Mouse (Mus musculus) lung, embryonic 15.5 days (tissue): ENCODE measurements around the gene Taf3. TPM values are rescaled to one million over a fixed set of nuclear protein-coding genes. Genes with fewer than 3 reads are reported as not detected.
A peak's percentile ranks its signal among the peaks of the same experiment; 100 is the strongest.

Experiments used
- ATAC-seq: fragments of 200-750 bp; cut with Nextera tagmentation; 2 replicates; pipeline ENCODE4 v1.8.0; 2017; ENCODE audit warnings: moderate number of reproducible peaks, borderline replicate concordance; ENCODE audit not compliant: low FRiP score, low TSS enrichment; ENCODE audit errors: extremely low read depth
- H3K27ac ChIP-seq: fragments of 300-500 bp; sonication (generic); 2 replicates; pipeline ENCODE4 v1.5.1; 2015; ENCODE audit warnings: moderate library complexity, mild to moderate bottlenecking, inconsistent platforms
- H3K27me3 ChIP-seq: fragments of 300-500 bp; sonication (generic); 2 replicates; pipeline ENCODE4 v1.6.1; 2015; ENCODE audit warnings: inconsistent platforms
- H3K36me3 ChIP-seq: fragments of 300-500 bp; sonication (generic); 2 replicates; pipeline ENCODE4 v1.6.1; 2015; ENCODE audit warnings: inconsistent platforms
- H3K4me1 ChIP-seq: fragments of 300-500 bp; sonication (generic); 2 replicates; pipeline ENCODE4 v1.6.1; 2015; ENCODE audit warnings: inconsistent platforms
- H3K4me2 ChIP-seq: fragments of 300-500 bp; sonication (generic); 2 replicates; pipeline ENCODE4 v1.6.1; 2015; ENCODE audit warnings: inconsistent platforms, mild to moderate bottlenecking, moderate library complexity
- H3K4me3 ChIP-seq: fragments of 300-500 bp; sonication (generic); 2 replicates; pipeline ENCODE4 v1.5.1; 2015; ENCODE audit warnings: mild to moderate bottlenecking, inconsistent platforms
- H3K9ac ChIP-seq: fragments of 300-500 bp; sonication (generic); 2 replicates; pipeline ENCODE4 v1.6.1; 2015; ENCODE audit warnings: inconsistent platforms
- H3K9me3 ChIP-seq: fragments of 300-500 bp; sonication (generic); 2 replicates; pipeline ENCODE4 v1.6.1; 2016; ENCODE audit warnings: inconsistent platforms
- WGBS: fragments of 180-500 bp; shearing (Covaris S2); methylation state at CpG from one replicate; pipeline ENCODE4 v1.1.7; 2015; 5-methylcytosine and 5-hydroxymethylcytosine counted together
- polyA plus RNA-seq: library from polyadenylated mRNA; unstranded; fragments of >200 nt; fragmentation: Nextera tagmentation; extraction: Ambion mirVana; gene quantifications from 2 replicates; pipeline ENCODE4 v1.2.1, GENCODE M21; 2015

Gene Taf3
- polyA plus RNA-seq, 1 experiment from 2014 or later = 12.9 TPM

DNA sequence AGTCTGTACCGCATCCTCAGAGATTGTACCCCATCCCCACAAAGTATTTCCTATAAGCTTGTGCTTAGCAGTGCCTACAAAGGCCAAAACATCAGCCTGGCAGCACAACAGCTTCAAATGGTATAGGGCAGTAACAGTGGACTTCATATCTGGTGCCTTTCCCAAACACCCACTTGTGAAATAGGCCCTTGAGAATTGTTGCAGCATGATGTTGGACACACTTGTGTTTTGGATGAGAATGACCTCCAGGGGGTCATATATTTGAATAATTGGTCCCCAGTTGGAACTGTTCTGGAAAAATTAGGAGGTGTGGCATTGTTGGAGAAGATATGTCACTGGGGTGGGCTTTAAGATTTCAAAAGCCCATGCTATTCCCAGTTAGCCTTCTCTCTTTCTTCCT is 3.6 kb upstream of the Taf3 start:
- Histone ChIP-seq H3K9me3 (no peaks in the 10 kb centered on the region), H3K27ac (no peak overlapping the region), H3K36me3 (peaks cover 28% of the 10 kb centered on the region), H3K4me3 (no peak overlapping the region), H3K9ac (no peak overlapping the region), H3K4me1 (peaks cover 11% of the 10 kb centered on the region), H3K4me2 (no peak overlapping the region), H3K27me3 (no peaks in the 10 kb centered on the region)
- 84% methylated on average over 1 of the region's 1 CpGs for WGBS
- ATAC-seq = no peak

DNA sequence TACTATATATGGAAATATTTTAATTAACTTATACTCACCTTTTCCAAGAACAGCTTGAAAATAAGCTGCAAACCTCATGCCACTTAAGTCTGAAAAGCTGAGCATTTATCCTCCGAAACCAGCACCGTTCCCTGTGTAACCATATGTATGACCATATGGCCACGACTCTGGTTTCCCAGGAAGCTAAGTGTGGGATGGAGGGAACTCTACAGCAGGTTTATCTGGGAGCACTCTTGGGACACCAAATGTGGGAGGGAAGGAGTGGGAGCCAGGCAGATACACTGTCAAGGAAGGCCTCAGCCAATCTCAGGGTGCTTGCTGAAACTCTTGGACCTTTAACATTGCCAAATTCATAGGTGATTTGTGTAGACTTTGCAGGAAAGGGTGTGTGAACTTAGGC is 2.5 kb upstream of the Taf3 start:
- Histone ChIP-seq H3K4me3 (no peak overlapping the region), H3K4me2 (no peak overlapping the region), H3K36me3 (peaks cover 20% of the 10 kb centered on the region), H3K9ac (no peak overlapping the region), H3K4me1 (peaks cover 14% of the 10 kb centered on the region), H3K27ac (no peak overlapping the region), H3K27me3 (no peaks in the 10 kb centered on the region), H3K9me3 (no peaks in the 10 kb centered on the region)
- WGBS = 89% methylated on average over 3 of the region's 3 CpGs
- ATAC-seq = no peak

DNA sequence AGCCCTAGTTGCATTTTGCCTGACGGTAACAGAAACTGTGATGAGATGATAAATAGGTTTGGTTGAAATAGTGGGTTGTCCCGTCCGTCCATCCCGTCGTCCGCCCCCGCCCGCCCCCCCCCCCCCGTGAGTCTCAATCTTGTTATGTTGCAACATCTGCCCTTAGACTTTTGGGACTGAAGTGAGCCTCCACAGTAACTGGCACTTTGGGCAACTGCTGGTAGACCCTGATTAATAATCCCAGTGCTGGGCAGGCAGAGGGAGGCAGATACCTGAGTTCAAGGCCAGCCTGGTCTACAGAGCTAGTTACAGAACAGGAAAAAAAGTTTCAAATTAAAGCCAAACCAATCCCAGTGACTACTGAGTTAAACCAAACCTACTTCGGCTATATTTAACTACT is 1.1 kb upstream of the Taf3 start:
- no peak for ATAC-seq
- peak overlapping the region; percentile 36; the same call in 1 of the 2 replicates for H3K9ac ChIP-seq
- H3K4me2 ChIP-seq = peak overlapping the region; percentile 84
- WGBS = 9% methylated on average over 10 of the region's 10 CpGs
- peaks cover 6% of the 10 kb centered on the region for H3K36me3 ChIP-seq
- H3K27me3 ChIP-seq = no peaks in the 10 kb centered on the region
- H3K4me3 ChIP-seq = peak overlapping the region; percentile 96
- H3K4me1 ChIP-seq = peaks cover 14% of the 10 kb centered on the region
- H3K9me3 ChIP-seq = no peaks in the 10 kb centered on the region
- no peak overlapping the region for H3K27ac ChIP-seq

DNA sequence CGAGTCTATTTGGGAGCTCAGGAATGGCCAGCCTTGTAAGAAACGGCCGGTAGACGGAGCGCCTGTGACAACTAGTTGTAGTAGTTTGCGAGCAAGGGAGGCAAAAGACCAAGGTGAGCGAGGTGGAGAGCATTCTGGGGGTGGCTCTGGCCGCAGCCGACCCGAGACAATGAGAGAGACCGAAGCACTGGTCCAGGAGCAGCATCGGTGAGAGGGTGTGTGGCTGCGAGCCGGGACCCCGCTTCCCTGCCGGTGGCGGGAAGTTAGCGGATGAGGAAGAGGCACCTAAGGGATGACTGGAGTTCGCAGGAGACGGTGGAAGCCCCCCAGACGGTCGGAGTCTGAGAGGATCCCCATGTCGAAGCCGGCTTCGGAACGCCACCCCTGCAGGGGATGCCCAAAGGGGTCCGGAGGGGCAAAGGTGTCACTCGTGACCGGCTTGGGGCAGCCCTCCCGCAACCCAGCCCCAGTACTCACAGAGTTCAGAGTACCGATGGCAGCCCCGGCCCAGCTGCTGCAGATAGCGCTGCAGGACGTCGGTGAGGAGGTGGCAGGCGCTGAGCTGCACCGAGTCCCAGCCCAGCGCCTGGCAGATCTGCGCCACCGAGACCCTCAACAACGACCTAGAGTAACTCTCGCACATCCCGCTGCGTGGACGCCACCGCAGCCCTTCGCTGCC is 499 bp downstream of the Taf3 start:
- H3K4me3 ChIP-seq = peak overlapping the region; percentile 96
- ATAC-seq = peak; percentile 56; the same call in 1 of the 2 replicates
- H3K9ac ChIP-seq = peak overlapping the region; percentile 85
- H3K27me3 ChIP-seq = no peaks in the 10 kb centered on the region
- H3K36me3 ChIP-seq = no peaks in the 10 kb centered on the region
- H3K9me3 ChIP-seq = no peaks in the 10 kb centered on the region
- peak overlapping the region; percentile 15; the same call in 1 of the 2 replicates for H3K27ac ChIP-seq
- H3K4me2 ChIP-seq = peak overlapping the region; percentile 84
- H3K4me1 ChIP-seq = peaks cover 14% of the 10 kb centered on the region
- WGBS = under 1% methylated on average over 47 of the region's 47 CpGs

DNA sequence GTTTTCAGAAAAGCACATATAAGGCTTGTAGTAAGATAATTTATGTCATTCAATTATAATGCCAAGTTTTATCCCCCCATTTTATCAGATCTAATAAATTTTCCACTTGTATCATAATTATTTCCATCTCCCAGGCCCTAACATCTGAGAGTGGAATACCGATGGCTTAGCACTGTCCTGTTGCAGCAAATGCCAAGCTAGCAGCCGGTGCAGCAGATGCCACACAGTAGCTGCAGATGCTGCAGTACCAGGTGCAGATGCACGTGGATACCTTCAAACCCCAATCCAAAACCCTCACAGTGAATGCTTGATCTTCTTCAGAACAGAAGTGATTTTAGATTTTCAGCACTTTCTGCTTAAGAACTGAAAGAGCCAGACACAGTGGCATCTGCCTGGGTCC is 13.4 kb downstream of the Taf3 start:
- H3K27me3 ChIP-seq = no peaks in the 10 kb centered on the region
- H3K27ac ChIP-seq = no peak overlapping the region
- no peaks in the 10 kb centered on the region for H3K4me1 ChIP-seq
- no peaks in the 10 kb centered on the region for H3K9me3 ChIP-seq
- no peak overlapping the region for H3K4me3 ChIP-seq
- no peak overlapping the region for H3K9ac ChIP-seq
- 0 out of 2 replicates have a peak, but pooled peaks cover 1% of the 10 kb centered on the region for H3K36me3 ChIP-seq
- H3K4me2 ChIP-seq = no peak overlapping the region
- no peak for ATAC-seq
- WGBS = 87% methylated on average over 3 of the region's 3 CpGs

DNA sequence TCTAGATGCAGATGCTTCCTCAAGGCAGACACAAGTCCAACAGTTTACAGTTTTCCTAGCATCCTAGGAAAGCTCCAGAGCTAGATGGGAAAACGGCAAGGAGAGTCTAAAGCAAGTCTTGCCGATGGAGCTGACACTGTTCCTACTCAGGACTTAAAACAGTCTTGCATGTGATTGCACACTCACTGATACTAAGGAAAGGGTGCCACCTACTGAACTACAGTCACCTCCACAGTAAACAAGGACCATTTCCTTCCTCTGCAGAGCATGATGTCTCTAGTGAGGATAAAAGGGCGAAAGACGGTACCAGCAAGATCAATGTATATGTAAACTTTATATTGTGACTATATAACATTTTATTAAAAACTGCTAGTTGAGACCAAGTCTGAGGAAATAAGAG is 14.7 kb downstream of the Taf3 start:
- ATAC-seq = no peak

DNA sequence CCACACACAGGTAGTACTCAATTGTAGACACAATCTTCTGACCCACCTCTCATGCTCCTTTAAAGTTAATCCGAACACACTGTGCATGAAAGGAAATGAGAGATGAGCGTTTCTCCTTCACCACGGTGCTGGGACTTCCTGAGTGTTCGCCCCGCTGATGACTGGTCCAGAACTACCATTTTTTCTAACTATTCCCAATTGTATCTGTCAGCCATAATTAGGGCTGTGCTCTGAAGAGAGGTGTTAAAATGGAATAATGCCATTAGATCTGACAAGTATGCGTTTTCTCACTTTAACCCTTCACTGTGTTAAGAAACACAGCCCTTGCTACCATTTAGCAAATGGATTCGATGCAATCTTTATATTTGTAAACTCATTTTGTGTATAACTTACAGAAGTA is 18.6 kb downstream of the Taf3 start:
- Histone ChIP-seq H3K4me2 (no peak overlapping the region), H3K36me3 (no peaks in the 10 kb centered on the region), H3K27me3 (no peaks in the 10 kb centered on the region), H3K4me1 (no peaks in the 10 kb centered on the region), H3K4me3 (no peak overlapping the region), H3K27ac (no peak overlapping the region), H3K9ac (no peak overlapping the region), H3K9me3 (no peaks in the 10 kb centered on the region)
- 76% methylated on average over 7 of the region's 7 CpGs for WGBS
- no peak for ATAC-seq

More for the DNA sequence above, 14.7 kb downstream of the Taf3 start:
- Histone ChIP-seq H3K4me3 (no peak overlapping the region), H3K9me3 (no peaks in the 10 kb centered on the region), H3K27me3 (no peaks in the 10 kb centered on the region), H3K9ac (no peak overlapping the region), H3K27ac (no peak overlapping the region), H3K4me1 (no peaks in the 10 kb centered on the region), H3K4me2 (no peak overlapping the region), H3K36me3 (no peaks in the 10 kb centered on the region)
- 53% methylated on average over 4 of the region's 4 CpGs for WGBS

DNA sequence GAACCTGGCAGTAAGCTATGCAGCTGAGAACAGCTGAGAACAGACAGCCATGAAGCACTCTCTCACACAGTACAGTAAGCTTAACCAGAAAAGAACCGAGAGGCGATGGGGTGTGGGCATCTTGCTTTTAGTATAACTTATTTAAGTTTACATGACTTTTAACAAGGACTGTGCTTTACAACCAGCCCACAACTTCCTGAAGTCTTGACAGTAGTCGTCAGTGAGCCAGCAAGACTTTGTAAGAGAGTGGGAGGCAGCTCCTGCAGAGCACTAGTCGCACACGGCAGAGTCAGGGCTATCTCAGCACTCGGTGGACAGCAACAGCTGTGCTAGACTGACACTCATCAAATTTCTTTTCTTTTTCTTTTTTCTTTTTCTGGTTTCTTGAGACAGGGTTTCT is 24.1 kb downstream of the Taf3 start:
- no peaks in the 10 kb centered on the region for H3K9me3 ChIP-seq
- no peak overlapping the region for H3K4me2 ChIP-seq
- H3K27ac ChIP-seq = no peak overlapping the region
- ATAC-seq = no peak
- WGBS = 79% methylated on average over 6 of the region's 6 CpGs
- no peaks in the 10 kb centered on the region for H3K4me1 ChIP-seq
- no peaks in the 10 kb centered on the region for H3K36me3 ChIP-seq
- H3K4me3 ChIP-seq = no peak overlapping the region
- H3K9ac ChIP-seq = no peak overlapping the region
- H3K27me3 ChIP-seq = no peaks in the 10 kb centered on the region

DNA sequence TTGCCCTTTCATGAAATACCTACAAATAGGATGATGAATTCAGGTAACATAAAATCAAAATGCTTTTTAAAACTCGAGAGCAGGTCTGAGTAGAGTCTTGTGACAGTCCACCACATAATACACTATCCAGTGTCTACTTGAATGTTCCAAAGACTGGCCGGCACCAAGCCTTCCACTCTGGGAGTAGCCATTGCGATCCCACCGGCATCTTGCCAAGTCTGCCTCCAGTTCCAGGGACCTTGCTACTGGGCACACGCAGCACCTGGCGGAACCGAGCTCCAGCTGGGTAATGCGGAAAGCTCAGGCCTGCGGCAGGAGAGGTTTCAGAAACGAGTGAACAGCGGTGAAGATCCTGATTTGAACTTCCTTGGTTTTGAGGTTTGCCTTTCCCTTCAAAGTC is 27.1 kb downstream of the Taf3 start:
- Histone ChIP-seq H3K4me3 (no peak overlapping the region), H3K4me2 (no peak overlapping the region), H3K36me3 (no peaks in the 10 kb centered on the region), H3K4me1 (no peaks in the 10 kb centered on the region), H3K27ac (no peak overlapping the region), H3K9ac (no peak overlapping the region), H3K27me3 (no peaks in the 10 kb centered on the region), H3K9me3 (no peaks in the 10 kb centered on the region)
- 84% methylated on average over 11 of the region's 11 CpGs for WGBS
- ATAC-seq = no peak

DNA sequence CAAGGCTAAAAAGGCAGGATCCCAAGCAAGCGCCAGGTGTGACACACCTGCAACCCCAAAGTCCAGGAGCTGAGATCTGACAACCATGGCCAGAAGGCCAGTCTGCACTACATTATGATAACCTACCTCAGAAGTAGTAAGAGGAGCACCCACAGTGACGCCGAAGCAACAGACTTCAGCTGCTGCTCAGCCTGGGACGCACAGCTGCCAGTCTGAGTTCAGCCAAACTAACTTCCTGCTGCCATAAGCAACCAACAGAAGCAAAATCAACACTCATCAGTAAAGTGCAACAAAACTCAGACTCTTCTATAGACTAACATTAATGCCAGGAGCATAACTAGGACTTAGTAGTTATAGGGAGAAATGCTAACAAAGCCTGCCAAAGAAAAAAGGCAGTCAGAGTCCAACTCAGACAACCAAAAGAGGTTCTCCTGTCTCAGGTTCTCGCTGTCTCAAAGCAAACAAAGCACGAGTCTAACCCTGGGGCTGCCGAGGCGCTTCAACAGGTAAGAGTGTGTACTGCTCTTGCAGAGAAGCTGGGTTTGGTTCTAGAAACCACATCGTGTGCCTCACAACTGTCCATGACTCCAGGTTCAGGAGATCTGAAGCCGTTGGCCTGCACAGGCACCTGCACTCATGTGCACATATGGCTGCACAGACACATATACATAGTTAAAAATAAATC is 33.3 kb downstream of the Taf3 start:
- ATAC-seq = no peak
- H3K27ac ChIP-seq = no peak overlapping the region
- H3K9me3 ChIP-seq = no peaks in the 10 kb centered on the region
- no peaks in the 10 kb centered on the region for H3K4me1 ChIP-seq
- H3K4me3 ChIP-seq = no peak overlapping the region
- no peak overlapping the region for H3K4me2 ChIP-seq
- WGBS = 66% methylated on average over 10 of the region's 10 CpGs
- no peaks in the 10 kb centered on the region for H3K36me3 ChIP-seq
- no peak overlapping the region for H3K9ac ChIP-seq
- H3K27me3 ChIP-seq = no peaks in the 10 kb centered on the region

DNA sequence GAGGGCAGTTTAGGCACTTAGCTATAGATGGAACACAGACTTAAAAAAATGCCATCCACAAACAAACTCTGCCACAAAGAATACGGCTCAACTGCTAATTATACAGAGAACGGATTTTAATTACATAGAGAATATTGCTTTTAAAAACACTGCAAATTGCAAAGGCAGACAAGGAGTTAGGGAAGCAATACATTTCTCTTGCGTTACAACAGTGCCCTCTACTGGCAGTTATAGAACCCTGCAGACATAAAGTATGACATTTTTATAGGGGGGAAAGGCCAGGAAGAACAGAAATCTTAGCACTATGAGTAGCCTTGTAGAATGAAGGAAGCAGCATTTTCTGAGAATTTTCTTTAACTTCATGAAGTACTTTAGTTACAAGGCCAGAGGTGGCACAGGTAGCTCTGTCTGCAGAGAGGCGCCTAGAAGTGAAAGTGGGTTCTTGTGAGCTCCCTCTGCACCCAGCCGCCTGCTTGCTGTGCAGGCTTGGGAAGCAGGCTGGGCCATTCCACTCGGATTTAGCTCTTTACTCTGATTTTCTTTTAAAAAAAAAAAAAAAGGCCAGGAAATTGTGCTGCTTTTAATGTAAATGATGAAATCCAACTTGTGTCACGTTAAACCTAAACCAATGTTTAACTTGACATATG is 38.0 kb downstream of the Taf3 start:
- no peak overlapping the region for H3K27ac ChIP-seq
- H3K4me1 ChIP-seq = no peaks in the 10 kb centered on the region
- H3K9ac ChIP-seq = no peak overlapping the region
- no peaks in the 10 kb centered on the region for H3K36me3 ChIP-seq
- H3K4me2 ChIP-seq = no peak overlapping the region
- H3K4me3 ChIP-seq = no peak overlapping the region
- ATAC-seq = no peak
- WGBS = 33% methylated on average over 7 of the region's 7 CpGs
- H3K9me3 ChIP-seq = no peaks in the 10 kb centered on the region
- no peaks in the 10 kb centered on the region for H3K27me3 ChIP-seq

DNA sequence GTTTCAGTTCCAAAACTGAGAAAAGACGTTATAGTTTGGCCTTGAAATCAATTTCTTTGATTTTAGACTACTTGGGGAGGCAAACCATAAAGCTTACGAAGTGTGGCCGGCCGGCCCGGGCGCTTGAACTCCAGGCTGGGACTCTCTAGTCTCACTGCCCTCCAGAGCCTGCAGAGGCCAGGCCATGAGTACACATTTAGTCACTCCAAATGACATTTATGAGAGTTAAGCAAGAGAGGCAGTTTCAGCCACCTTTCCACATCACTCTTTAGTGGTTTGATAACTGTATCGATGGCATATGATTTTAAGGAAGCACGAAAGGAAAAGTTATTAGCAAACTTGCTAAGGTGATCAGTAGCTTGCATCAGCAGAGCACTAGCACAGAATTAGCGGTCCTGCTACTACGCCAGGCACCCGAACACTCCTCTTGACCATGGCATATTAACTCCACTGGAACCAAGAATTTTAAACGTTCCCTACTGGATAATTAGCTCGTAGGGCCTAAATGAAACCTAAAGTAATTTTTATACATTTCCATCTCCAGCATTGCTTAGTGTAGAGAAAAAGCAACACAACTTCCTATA is 38.6 kb downstream of the Taf3 start:
- Histone ChIP-seq H3K4me3 (no peak overlapping the region), H3K9me3 (no peaks in the 10 kb centered on the region), H3K4me2 (no peak overlapping the region), H3K4me1 (no peaks in the 10 kb centered on the region), H3K36me3 (no peaks in the 10 kb centered on the region), H3K27me3 (no peaks in the 10 kb centered on the region), H3K9ac (no peak overlapping the region), H3K27ac (no peak overlapping the region)
- ATAC-seq = no peak
- 82% methylated on average over 13 of the region's 13 CpGs for WGBS
